Mouse (Mus musculus) megakaryocyte-erythroid progenitor cell, adult 5 weeks (primary cell): Measurements from ENCODE around the gene Mdfi. TPM values are rescaled to one million over a fixed set of nuclear protein-coding genes. Genes with fewer than 3 reads are reported as not detected.

Experiments
- polyA plus RNA-seq: library from polyadenylated mRNA; stranded (reverse); fragments of >175 nt; gene quantifications from 2 replicates; pipeline ENCODE4 v1.2.3, GENCODE M21; 2012

Gene Mdfi
- polyA plus RNA-seq, result 36.8 and 50.0 TPM in 2 replicates

DNA sequence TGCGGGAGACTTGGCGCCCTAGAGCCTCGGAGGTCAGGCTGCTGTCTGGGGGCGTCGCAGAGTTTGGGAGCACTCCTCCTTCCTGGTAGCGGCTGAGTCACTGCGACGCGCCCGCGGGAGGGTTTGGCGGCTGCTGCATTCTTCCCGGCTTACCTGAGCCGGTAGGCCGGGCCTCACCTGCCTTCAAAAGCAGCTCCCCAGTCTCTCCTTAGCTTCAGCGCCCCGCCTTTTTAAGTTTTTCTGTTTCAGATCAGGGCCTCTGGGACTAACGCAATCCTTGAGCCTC, at the start of gene Mdfi:
TSS of gene Mdfi (minus strand) at position 210 of the 286 bp plus-strand sequence.

Other genes starting within 250 kb of the Mdfi start
- gene Bysl, start 223.2 kb downstream of the Mdfi start, polyA plus RNA-seq, result 39.7 and 42.3 TPM in 2 replicates
- gene Med20, start 223.1 kb downstream of the Mdfi start, polyA plus RNA-seq, result 4.4 and 4.6 TPM in 2 replicates
- 0.06 TPM in 1 of 2 replicates, not detected in the other for gene Gm20517, start 223.1 kb downstream of the Mdfi start, polyA plus RNA-seq
- gene Usp49, start 204.0 kb downstream of the Mdfi start, polyA plus RNA-seq, result 12.5 and 13.5 TPM in 2 replicates
- gene Tomm6, start 146.3 kb downstream of the Mdfi start, polyA plus RNA-seq, result 265 and 272 TPM in 2 replicates
- gene Frs3, start 145.7 kb downstream of the Mdfi start, polyA plus RNA-seq, result 3.2 and 4.0 TPM in 2 replicates
- 0.04 and 0.32 TPM in 2 replicates for gene Gm21981, start 140.2 kb downstream of the Mdfi start, polyA plus RNA-seq
- gene Prickle4, start 140.0 kb downstream of the Mdfi start, polyA plus RNA-seq, result 5.1 and 5.2 TPM in 2 replicates
- not detected in 2 replicates for gene Pgc, start 107.8 kb downstream of the Mdfi start, polyA plus RNA-seq
- gene Tfeb, start 97.7 kb downstream of the Mdfi start, polyA plus RNA-seq, result 47.8 and 63.1 TPM in 2 replicates
- gene Foxp4, start 90.0 kb upstream of the Mdfi start, polyA plus RNA-seq, result 178 and 199 TPM in 2 replicates
- gene 1700122O11Rik, start 203.6 kb upstream of the Mdfi start, polyA plus RNA-seq, result not detected in 2 replicates